Mouse (Mus musculus) stomach, postnatal 0 days (tissue): Measurements from ENCODE around the gene Catip.

Experiments
- CTCF ChIP-seq: IDR thresholded peaks from 2 replicates; pipeline ENCODE4 v1.5.1; 2016; ENCODE audit warnings: antibody characterized with exemption, low read depth, mild to moderate bottlenecking, moderate library complexity
- EP300 ChIP-seq: optimal IDR thresholded peaks from 2 replicates; pipeline ENCODE3; 2016; ENCODE audit warnings: antibody characterized with exemption

DNA sequence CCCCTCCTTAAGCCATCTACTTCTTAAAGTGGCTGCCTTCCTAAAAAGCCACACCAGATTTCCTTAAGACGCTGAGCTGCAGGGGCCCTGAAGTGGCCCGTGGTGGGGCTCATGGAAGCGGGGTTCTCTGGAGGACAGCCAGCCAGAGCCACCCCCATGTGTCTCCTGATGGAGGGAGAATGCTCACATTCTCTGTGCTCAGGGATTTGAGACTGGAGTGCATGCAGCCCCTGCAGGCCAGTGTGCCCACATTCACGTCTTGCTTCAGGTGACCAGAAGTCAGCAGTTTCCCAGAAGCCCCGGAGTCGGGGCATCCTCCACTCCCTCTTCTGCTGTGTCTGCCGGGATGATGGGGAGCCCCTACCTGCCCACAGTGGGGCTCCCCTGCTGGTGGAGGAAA lies 31.1 kb downstream of the Catip start:
- TF ChIP-seq CTCF (peak; percentile 25; the same call in 1 of the 2 replicates), EP300 (no peak)
